In the genomic region with DNA sequence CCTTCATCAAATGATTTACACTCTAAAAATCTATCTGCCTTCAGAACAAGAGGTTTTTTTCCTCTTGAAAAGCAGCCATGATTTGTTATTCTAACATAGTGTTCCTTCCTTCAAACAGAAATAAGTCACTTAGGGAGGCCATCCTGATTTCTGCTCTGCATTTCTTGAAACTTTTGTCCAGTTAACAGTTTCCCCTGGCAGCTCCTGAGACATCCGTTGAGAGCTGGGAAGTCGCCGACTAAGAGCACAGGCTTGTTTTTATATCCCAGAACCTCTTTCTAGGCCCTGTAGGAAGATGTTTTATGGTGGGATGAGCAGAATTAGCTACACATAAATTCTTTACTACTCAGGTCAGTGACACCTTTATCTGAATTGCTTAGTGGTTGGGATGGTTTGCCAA, we compare ENCODE assay signal across 11 mouse cellular contexts.
DNase-seq lines count a peak whose midpoint lies in the region; ATAC-seq and TF ChIP-seq lines count a peak whose summit lies in the region.
"Had no signal": no experiment of that assay in that cellular context is flagged by ENCODE, and none has a peak within 500 bp of the region (broad histone marks: within the 10 kb centered on the region; RNA-seq: fewer than 3 reads in every experiment).

No protein-coding gene starts in this region.

- no peaks in the 10 kb centered on the region for H3K36me3 ChIP-seq in hindbrain, embryonic 16.5 days (ENCODE audit: control insufficient read depth, insufficient read depth, low read length)
- no peaks in the 10 kb centered on the region for H3K36me3 ChIP-seq in hindbrain, embryonic 13.5 days
- no peaks in the 10 kb centered on the region for H3K36me3 ChIP-seq in lung, embryonic 14.5 days (ENCODE audit: insufficient read depth)
- H3K36me3 ChIP-seq in heart, embryonic 14.5 days (ENCODE audit: control insufficient read depth, insufficient read depth, low read length), result no peaks in the 10 kb centered on the region
- H3K36me3 ChIP-seq in stomach, embryonic 16.5 days (ENCODE audit: control insufficient read depth, insufficient read depth, low read length), result no peaks in the 10 kb centered on the region
- H3K36me3 ChIP-seq: limb, embryonic 12.5 days had no signal

- no peaks in the 10 kb centered on the region for H3K27me3 ChIP-seq in hindbrain, embryonic 16.5 days (replicated peaks; ENCODE audit: control insufficient read depth, insufficient read depth, low read length)
- H3K27me3 ChIP-seq in hindbrain, embryonic 13.5 days, result no peaks in the 10 kb centered on the region
- no peaks in the 10 kb centered on the region for H3K27me3 ChIP-seq in lung, embryonic 14.5 days (ENCODE audit: insufficient read depth, low read length)
- no peaks in the 10 kb centered on the region for H3K27me3 ChIP-seq in heart, embryonic 14.5 days (ENCODE audit: control insufficient read depth, insufficient read depth, low read length)
- H3K27me3 ChIP-seq in stomach, embryonic 16.5 days (ENCODE audit: control insufficient read depth, insufficient read depth, low read length), result no peaks in the 10 kb centered on the region
- H3K27me3 ChIP-seq: limb, embryonic 12.5 days; Patski had no signal

- H3K27ac ChIP-seq in hindbrain, embryonic 16.5 days (ENCODE audit: low read depth, low read length), result no peak overlapping the region
- no peak overlapping the region for H3K27ac ChIP-seq in hindbrain, embryonic 13.5 days
- peak overlapping the region; percentile 56 for H3K27ac ChIP-seq in lung, embryonic 14.5 days (ENCODE audit: low read depth)
- H3K27ac ChIP-seq in heart, embryonic 14.5 days (replicated peaks in 1 of 2; ENCODE audit: control insufficient read depth in 1 of 2, insufficient read depth in 1 of 2, low read depth in 2 of 2, low read length in 2 of 2), result peak overlapping the region in 1 of 2 experiments; percentile 48; a peak in 3 of 4 replicates
- H3K27ac ChIP-seq in stomach, embryonic 16.5 days (ENCODE audit: low read length), result peak overlapping the region; percentile 58
- H3K27ac ChIP-seq: limb, embryonic 12.5 days had no signal

- DNase-seq in lung, embryonic 14.5 days, result peak; percentile 38
- DNase-seq in lung, postnatal 4 days, result no peak
- no peak for DNase-seq in adrenal gland, postnatal 36 days
- DNase-seq: adrenal gland, adult 8-10 months; cerebellum, adult 11 months had no signal

- peak overlapping the region; percentile 15; the same call in 1 of the 2 replicates for H3K4me2 ChIP-seq in hindbrain, embryonic 16.5 days (ENCODE audit: low read length)
- H3K4me2 ChIP-seq in hindbrain, embryonic 13.5 days, result no peak overlapping the region
- H3K4me2 ChIP-seq in lung, embryonic 14.5 days, result peak overlapping the region; percentile 66
- H3K4me2 ChIP-seq in heart, embryonic 14.5 days (ENCODE audit: low read length), result peak overlapping the region; percentile 80
- H3K4me2 ChIP-seq in stomach, embryonic 16.5 days (ENCODE audit: low read depth, low read length), result peak overlapping the region; percentile 55

- no peak for ATAC-seq in hindbrain, embryonic 16.5 days
- no peak for ATAC-seq in hindbrain, embryonic 13.5 days (ENCODE audit: low FRiP score)
- ATAC-seq in lung, embryonic 14.5 days (ENCODE audit: insufficient read depth), result no peak
- no peak for ATAC-seq in heart, embryonic 14.5 days (ENCODE audit: insufficient number of reproducible peaks, insufficient read depth, low FRiP score, low read depth)
- no peak for ATAC-seq in stomach, embryonic 16.5 days (ENCODE audit: insufficient read depth, low FRiP score)
- ATAC-seq: Patski had no signal

- no peak overlapping the region for H3K4me3 ChIP-seq in hindbrain, embryonic 16.5 days (ENCODE audit: low read length)
- no peak overlapping the region for H3K4me3 ChIP-seq in hindbrain, embryonic 13.5 days
- H3K4me3 ChIP-seq in lung, embryonic 14.5 days (ENCODE audit: low read depth, low read length), result peak overlapping the region; percentile 47
- peak overlapping the region; percentile 8 to 57; a peak in 3 of 4 replicates for H3K4me3 ChIP-seq in heart, embryonic 14.5 days (ENCODE audit: control insufficient read depth in 1 of 2, insufficient read depth in 1 of 2, low read depth in 1 of 2, low read length in 2 of 2)
- H3K4me3 ChIP-seq in stomach, embryonic 16.5 days (replicated peaks; ENCODE audit: low read length), result peak overlapping the region; percentile 60
- H3K4me3 ChIP-seq: limb, embryonic 12.5 days had no signal

- no peaks in the 10 kb centered on the region for H3K9me3 ChIP-seq in hindbrain, embryonic 16.5 days (ENCODE audit: control insufficient read depth, low read length)
- no peaks in the 10 kb centered on the region for H3K9me3 ChIP-seq in hindbrain, embryonic 13.5 days
- H3K9me3 ChIP-seq in lung, embryonic 14.5 days (ENCODE audit: low read depth, low read length), result no peaks in the 10 kb centered on the region
- H3K9me3 ChIP-seq in heart, embryonic 14.5 days (ENCODE audit: control insufficient read depth, low read length), result no peaks in the 10 kb centered on the region
- H3K9me3 ChIP-seq in stomach, embryonic 16.5 days (replicated peaks; ENCODE audit: control insufficient read depth, low read length), result no peaks in the 10 kb centered on the region
- H3K9me3 ChIP-seq: limb, embryonic 12.5 days had no signal

- no peak for TF ChIP-seq CTCF in lung, embryonic 14.5 days (IDR thresholded peaks at IDR 0.05; ENCODE audit: low read depth)

- H3K9ac ChIP-seq in hindbrain, embryonic 16.5 days (ENCODE audit: low read depth, low read length), result no peak overlapping the region
- H3K9ac ChIP-seq in hindbrain, embryonic 13.5 days, result no peak overlapping the region
- H3K9ac ChIP-seq in lung, embryonic 14.5 days, result no peak overlapping the region
- H3K9ac ChIP-seq in heart, embryonic 14.5 days (ENCODE audit: low read length), result peak overlapping the region; percentile 54
- peak overlapping the region; percentile 58 for H3K9ac ChIP-seq in stomach, embryonic 16.5 days (ENCODE audit: low read length)
- H3K9ac ChIP-seq: limb, embryonic 12.5 days had no signal

- 68% methylated on average over 3 of the region's 3 CpGs for WGBS in hindbrain, embryonic 16.5 days
- 68% methylated on average over 3 of the region's 3 CpGs for WGBS in hindbrain, embryonic 13.5 days
- 26% methylated on average over 3 of the region's 3 CpGs for WGBS in lung, embryonic 14.5 days
- WGBS in heart, embryonic 14.5 days, result 50% methylated on average over 3 of the region's 3 CpGs
- 24% methylated on average over 3 of the region's 3 CpGs for WGBS in stomach, embryonic 16.5 days

- peaks cover 15% of the 10 kb centered on the region for H3K4me1 ChIP-seq in hindbrain, embryonic 16.5 days (ENCODE audit: control insufficient read depth, insufficient read depth, low read depth, low read length)
- H3K4me1 ChIP-seq in hindbrain, embryonic 13.5 days (replicated peaks), result peaks cover 26% of the 10 kb centered on the region
- H3K4me1 ChIP-seq in lung, embryonic 14.5 days (ENCODE audit: insufficient read depth), result no peaks in the 10 kb centered on the region; the same call in 1 of the 2 replicates
- peaks cover 5 to 6% of the 10 kb centered on the region in 2 experiments; a peak in 3 of 4 replicates for H3K4me1 ChIP-seq in heart, embryonic 14.5 days (ENCODE audit: control insufficient read depth in 2 of 2, insufficient read depth in 2 of 2, low read length in 2 of 2)
- 0 out of 2 replicates have a peak, but pooled peaks cover 2% of the 10 kb centered on the region for H3K4me1 ChIP-seq in stomach, embryonic 16.5 days (ENCODE audit: control insufficient read depth, insufficient read depth, low read length)

Comparison
In these comparisons a context has a peak if more than half of its experiments do, and no peak if none do; other contexts are left out.
1. H3K27ac ChIP-seq: peak in lung, embryonic 14.5 days (single experiment) and stomach, embryonic 16.5 days (single experiment); none in hindbrain, embryonic 16.5 days (single experiment) and hindbrain, embryonic 13.5 days (single experiment).
2. H3K4me3 ChIP-seq: peak in lung, embryonic 14.5 days (single experiment), heart, embryonic 14.5 days (2 of 2) and stomach, embryonic 16.5 days (single experiment); none in hindbrain, embryonic 16.5 days (single experiment) and hindbrain, embryonic 13.5 days (single experiment).
3. H3K9ac ChIP-seq: peak in heart, embryonic 14.5 days (single experiment) and stomach, embryonic 16.5 days (single experiment); none in hindbrain, embryonic 16.5 days (single experiment), hindbrain, embryonic 13.5 days (single experiment) and lung, embryonic 14.5 days (single experiment).